Mouse (Mus musculus): Measurements from ENCODE around the gene Flt3. TPM values are rescaled to one million over a fixed set of nuclear protein-coding genes. Genes with fewer than 3 reads are reported as not detected.

Gene Flt3
- total RNA-seq, 1 experiment from 2014 or later, result 112 TPM

DNA sequence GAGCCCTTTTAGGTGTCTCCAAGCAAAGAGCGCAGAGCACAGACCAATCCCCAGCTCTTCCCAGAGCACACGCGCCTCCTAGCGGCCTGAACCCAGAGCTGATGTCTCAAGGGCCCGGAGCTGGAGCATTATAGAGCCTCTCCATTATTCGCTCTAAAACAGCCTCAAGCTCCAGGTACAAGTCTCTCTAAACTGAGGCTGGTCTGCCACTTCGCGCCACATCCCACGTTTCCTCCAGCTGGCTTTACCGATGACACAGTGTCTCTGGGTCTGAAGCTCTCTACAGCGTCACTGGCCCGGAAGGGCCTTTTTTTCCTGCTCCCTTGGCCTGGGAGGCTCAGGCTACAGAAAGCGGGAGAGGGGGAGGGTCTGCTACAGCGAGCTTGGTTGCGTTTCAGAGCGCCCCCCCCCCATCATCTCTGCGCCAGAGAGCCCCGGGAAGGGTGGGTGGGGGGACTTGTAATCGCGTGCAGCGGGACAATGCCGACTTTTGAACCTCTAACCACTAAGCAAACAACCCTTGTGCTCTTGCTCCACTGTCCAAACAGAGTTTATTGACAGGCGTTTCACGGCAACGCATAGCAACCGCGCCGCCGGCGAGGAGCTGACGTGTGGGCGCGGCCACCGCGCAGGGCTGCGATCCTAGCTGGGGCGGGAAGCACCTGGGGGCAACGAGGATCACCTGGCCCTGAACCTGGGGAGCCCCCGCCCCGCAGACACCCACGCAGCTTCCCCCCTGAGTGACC is 100.9 kb downstream of the Flt3 start:
- peak; percentile 90 for ATAC-seq (replicated peaks; ENCODE audit: low read depth, poor library complexity, severe bottlenecking)

DNA sequence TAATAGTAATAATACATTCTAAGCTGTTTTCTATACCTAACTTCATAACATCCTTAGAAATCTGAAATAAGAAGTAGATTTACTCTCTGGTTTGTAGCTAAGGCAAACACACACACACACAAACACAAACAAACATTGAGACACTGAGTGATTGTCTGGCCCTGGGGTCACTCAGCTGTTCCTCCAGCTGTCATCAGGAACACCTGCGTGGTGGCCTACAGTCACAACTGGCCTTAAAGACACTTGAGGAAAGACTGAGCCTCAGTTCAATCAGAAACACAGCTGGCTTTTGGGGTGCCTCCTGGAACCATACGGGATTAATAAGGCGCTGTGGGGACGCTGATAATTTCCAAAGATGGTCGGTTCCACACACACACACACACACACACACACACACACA is 103.0 kb downstream of the Flt3 start:
- no peak for ATAC-seq (replicated peaks; ENCODE audit: low read depth, poor library complexity, severe bottlenecking)

DNA sequence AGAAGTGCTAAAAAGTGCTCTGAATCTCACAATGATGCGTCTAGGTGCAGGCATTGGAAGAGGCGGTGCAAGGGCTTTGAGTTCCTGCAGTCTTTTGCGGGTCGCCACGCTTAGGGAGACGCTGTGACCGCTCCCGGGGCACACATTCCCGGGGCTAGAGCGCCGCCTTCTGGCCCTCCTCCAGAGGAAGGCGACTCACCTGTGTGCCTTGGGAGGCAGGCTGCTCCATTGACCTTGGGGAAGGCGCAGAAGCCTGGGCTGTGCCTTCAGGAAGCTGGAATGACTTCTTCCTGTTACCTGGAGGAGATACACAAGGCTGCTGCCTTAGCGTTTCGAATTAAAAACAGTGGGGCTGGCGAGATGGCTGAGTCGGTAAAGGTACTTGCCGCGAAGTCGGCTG is 106.2 kb downstream of the Flt3 start:
- 0 out of 2 replicates have a peak, but pooled peaks have one; percentile 26 for ATAC-seq (replicated peaks; ENCODE audit: low read depth, poor library complexity, severe bottlenecking)

DNA sequence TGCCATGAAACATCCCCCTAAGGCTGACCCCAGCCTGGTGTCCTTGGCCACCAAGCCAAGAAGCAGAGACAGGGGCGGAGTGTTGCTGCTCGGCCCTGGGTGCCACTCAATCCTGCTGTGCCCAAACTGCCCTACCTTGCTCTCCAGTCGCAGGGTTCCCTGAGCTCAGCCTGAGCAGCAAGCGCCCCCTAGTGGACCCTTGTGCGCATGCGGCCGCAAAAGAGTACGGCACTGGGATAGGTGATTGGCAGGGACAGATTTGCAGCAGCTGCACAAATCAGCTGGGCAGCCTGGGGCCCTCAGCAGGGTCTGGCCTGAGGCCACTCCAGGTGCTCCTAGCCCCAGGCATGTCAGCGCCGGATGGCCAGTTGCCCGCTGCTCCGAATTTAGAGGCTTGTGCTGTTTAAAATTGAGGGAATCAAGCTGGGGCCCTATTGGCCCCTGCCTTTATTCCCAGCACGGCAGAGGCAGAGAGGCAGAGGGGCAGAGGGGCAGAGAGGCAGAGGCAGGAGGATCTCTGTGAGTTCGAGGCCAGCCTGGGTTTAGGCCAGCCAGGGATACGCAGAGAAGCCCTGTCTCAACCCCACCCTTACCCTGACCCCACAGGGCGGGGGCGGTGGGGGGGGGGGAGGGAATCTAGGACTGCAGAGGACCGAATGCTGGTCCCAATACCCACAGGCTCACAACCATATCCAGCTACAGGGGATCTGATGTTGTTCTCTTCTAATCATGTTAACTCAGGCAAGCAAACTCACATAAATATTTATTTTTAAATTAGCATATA is 107.0 kb downstream of the Flt3 start:
- ATAC-seq (replicated peaks; ENCODE audit: low read depth, poor library complexity, severe bottlenecking), result peak; percentile 94

DNA sequence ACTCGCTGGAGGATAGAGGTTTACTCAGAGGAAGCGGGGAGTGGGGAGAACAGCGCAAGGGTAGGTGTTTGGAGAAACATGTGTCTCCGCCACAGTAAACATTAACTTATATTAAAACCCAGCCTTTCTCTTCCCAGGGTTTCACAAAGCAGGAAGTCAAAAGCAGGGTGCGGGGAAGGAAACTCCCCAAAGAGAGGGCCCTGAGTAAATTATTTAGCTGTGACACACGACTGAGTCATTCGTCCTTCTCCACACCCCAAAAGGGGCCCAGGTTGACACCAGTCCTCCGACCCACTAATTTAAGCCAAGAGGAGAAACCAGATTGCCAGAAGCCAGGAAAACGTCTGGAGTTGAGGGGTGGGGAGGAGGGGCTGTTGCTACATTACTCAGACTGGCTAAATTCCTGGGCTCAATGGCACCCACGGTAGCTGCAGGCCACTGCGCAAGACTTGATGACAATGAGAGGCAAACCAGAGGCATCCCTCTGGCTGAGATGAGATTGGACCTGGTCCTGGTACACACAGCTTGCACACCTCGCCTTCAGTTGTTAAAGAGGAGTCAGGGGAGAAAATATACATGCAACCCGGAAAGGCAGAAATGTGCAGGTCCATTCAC is 107.7 kb downstream of the Flt3 start:
- ATAC-seq (replicated peaks; ENCODE audit: low read depth, poor library complexity, severe bottlenecking), result no peak

DNA sequence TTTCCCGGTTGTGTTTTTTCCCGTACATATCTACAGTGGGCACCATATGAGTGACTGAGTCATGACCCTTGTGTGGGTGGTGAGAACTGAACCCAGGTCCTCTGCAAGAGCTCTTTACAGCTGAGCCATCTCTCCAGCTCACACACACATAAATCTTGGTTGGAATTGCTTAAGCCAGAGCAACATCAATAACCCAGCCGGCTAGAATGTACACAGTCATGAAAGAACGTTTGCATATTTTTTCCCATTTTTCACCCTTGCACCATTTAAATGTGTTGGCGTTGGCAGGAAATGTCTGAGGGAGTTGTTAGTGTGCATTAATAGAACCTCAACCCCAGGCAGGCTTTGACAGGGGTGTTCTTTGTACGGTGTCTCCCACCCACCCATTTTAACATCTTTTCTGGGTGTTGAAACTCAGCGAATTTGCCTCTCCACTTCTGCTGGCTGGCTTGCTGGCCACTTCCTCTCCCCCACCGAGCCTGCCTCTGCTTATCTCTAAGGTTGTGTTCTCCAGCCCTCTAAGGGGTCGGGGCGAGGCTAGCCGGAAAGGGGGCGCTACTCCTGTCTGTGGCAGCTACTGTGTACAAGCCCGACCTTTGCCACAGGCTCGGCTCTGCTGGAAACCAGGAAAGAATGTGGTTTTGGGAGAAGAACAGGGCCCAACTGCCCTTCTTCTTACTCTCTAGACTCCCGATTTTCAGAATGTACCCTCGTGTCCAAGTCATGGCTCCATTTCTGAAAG is 108.4 kb downstream of the Flt3 start:
- peak; percentile 61 for ATAC-seq (replicated peaks; ENCODE audit: low read depth, poor library complexity, severe bottlenecking)

DNA sequence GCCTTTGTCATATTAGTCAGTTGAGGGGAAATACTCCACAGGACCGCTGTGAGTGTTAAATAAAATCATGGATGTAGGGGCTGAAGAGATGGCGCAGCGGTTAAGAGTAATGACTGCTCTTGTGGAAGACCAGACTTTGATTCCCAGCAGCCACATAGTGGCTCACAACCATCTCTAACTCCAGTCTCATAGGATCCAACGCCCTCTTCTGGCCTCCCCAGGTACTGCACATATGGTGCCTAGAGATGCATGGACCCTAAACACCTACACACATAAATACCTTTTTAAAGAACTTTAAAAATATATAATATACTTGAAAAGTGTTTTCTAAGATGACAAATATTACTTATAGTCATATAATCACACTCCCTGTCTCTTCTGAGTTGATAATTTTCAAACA is 115.9 kb downstream of the Flt3 start:
- no peak for ATAC-seq (replicated peaks; ENCODE audit: low read depth, poor library complexity, severe bottlenecking)

Other genes with a start within 250 kb of the Flt3 start
- gene Gsx1, start 211.8 kb downstream of the Flt3 start, total RNA-seq (2017), result not detected in 2 replicates
- gene Pdx1, start 130.5 kb downstream of the Flt3 start, total RNA-seq (2017), result not detected in 2 replicates
- gene Cdx2, start 93.2 kb downstream of the Flt3 start, total RNA-seq (2017), result not detected in 2 replicates
- gene Urad, start 78.0 kb downstream of the Flt3 start, total RNA-seq (2017), result not detected in 2 replicates
- gene Pan3, start 29.7 kb upstream of the Flt3 start, total RNA-seq (2017), result 240 and 264 TPM in 2 replicates

Measured in common myeloid progenitor, adult 5-6 weeks (primary cell).